Mouse (Mus musculus) liver, embryonic 16.5 days (tissue): ENCODE measurements around the gene Zscan22. TPM values are rescaled to one million over a fixed set of nuclear protein-coding genes. Genes with fewer than 3 reads are reported as not detected.

Experiments used
- ATAC-seq: fragments of 200-750 bp; cut with Nextera tagmentation; 2 replicates; pipeline ENCODE4 v1.8.0; 2017; ENCODE audit warnings: low read depth, mild to moderate bottlenecking, moderate number of reproducible peaks, moderate library complexity
- H3K27ac ChIP-seq: fragments of 300-500 bp; sonication (generic); 2 replicates; pipeline ENCODE4 v1.5.1; 2014; ENCODE audit warnings: mild to moderate bottlenecking, low read length
- H3K27me3 ChIP-seq: fragments of 300-500 bp; sonication (generic); 2 replicates; pipeline ENCODE4 v1.6.1; 2014; ENCODE audit warnings: low read depth, low read length, mixed read lengths; ENCODE audit not compliant: control insufficient read depth, insufficient read depth
- H3K36me3 ChIP-seq: fragments of 300-500 bp; sonication (generic); 2 replicates; pipeline ENCODE4 v1.6.1; 2014; ENCODE audit warnings: mild to moderate bottlenecking; ENCODE audit not compliant: control insufficient read depth, insufficient read depth
- H3K4me1 ChIP-seq: fragments of 300-500 bp; sonication (generic); 2 replicates; pipeline ENCODE4 v1.6.1; 2014; ENCODE audit warnings: low read depth, low read length, mixed read lengths; ENCODE audit not compliant: control insufficient read depth
- H3K4me2 ChIP-seq: fragments of 300-500 bp; sonication (generic); 2 replicates; pipeline ENCODE4 v1.6.1; 2014; ENCODE audit warnings: low read depth, low read length, mixed read lengths
- H3K4me3 ChIP-seq: fragments of 300-500 bp; sonication (generic); 2 replicates; pipeline ENCODE4 v1.5.1; 2014; ENCODE audit warnings: low read depth, mild to moderate bottlenecking, low read length
- H3K9ac ChIP-seq: fragments of 300-500 bp; sonication (generic); 2 replicates; pipeline ENCODE4 v1.6.1; 2014; ENCODE audit warnings: low read depth, low read length
- H3K9me3 ChIP-seq: fragments of 300-500 bp; sonication (generic); replicated peaks from 2 replicates; pipeline ENCODE4 v1.6.1; 2016; ENCODE audit warnings: low read length; ENCODE audit not compliant: control insufficient read depth
- WGBS: fragments of 180-500 bp; shearing (Covaris S2); extraction: QIAGEN DNeasy Blood & Tissue Kit; methylation state at CpG from one replicate; pipeline ENCODE4 v1.1.7; 2014; ENCODE audit not compliant: insufficient replicate concordance; 5-methylcytosine and 5-hydroxymethylcytosine counted together
- polyA plus RNA-seq: library from polyadenylated mRNA; unstranded; fragments of >200 nt; fragmentation: Nextera tagmentation; extraction: Ambion mirVana; gene quantifications from 2 replicates; pipeline ENCODE4 v1.2.1, GENCODE M21; 2015

Gene Zscan22
- polyA plus RNA-seq, 1 experiment from 2014 or later = 3.9 TPM

DNA sequence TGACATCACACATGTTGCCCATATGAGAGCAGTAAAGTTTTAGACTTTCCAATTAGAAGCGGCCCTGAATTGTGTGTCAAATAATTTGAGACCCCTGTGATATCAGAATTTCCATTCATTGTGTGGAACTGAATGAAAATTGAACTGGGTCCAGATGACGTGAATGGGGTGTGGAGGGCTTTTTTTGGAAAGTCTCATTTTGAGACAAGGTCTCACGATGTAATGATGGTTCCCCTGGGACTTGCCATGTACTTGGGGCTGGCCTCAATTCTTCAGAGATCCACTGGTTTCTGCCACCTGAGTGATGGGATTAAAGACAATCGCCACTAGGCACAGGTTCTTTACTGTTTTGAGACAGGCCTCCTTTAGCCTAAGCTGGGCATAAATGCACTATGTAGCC, 43.0 kb downstream of the Zscan22 start:
- H3K36me3 ChIP-seq = no peaks in the 10 kb centered on the region
- no peaks in the 10 kb centered on the region; the same call in 1 of the 2 replicates for H3K9me3 ChIP-seq
- ATAC-seq = no peak
- H3K4me1 ChIP-seq = no peaks in the 10 kb centered on the region
- H3K27me3 ChIP-seq = no peaks in the 10 kb centered on the region
- no peak overlapping the region for H3K4me3 ChIP-seq
- WGBS = 70% methylated on average over 4 of the region's 4 CpGs
- no peak overlapping the region for H3K27ac ChIP-seq
- H3K4me2 ChIP-seq = no peak overlapping the region
- H3K9ac ChIP-seq = no peak overlapping the region

DNA sequence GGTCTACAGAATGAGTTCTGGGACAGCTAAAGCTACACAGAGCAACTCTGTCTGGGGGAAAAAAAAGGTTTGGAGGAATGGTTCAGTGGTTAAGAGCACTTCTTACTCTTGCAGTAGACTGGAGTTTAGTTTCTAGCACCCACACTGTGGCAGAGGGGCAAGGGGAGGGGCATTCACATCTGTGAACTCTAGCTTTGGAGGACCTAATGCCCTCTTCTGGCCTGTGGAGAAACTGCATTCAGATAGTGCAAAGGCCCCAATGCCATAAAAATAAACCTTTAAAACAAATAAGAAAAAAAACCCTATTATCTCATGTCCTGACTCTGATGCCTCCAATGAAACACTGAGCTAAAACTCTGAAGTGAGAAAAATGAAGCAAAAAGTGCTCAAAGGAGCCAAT, 45.9 kb downstream of the Zscan22 start:
- Histone ChIP-seq H3K9ac (no peak overlapping the region), H3K4me1 (no peaks in the 10 kb centered on the region), H3K4me2 (no peak overlapping the region), H3K4me3 (no peak overlapping the region), H3K36me3 (no peaks in the 10 kb centered on the region), H3K27ac (no peak overlapping the region), H3K9me3 (no peaks in the 10 kb centered on the region), H3K27me3 (no peaks in the 10 kb centered on the region)
- no peak for ATAC-seq

DNA sequence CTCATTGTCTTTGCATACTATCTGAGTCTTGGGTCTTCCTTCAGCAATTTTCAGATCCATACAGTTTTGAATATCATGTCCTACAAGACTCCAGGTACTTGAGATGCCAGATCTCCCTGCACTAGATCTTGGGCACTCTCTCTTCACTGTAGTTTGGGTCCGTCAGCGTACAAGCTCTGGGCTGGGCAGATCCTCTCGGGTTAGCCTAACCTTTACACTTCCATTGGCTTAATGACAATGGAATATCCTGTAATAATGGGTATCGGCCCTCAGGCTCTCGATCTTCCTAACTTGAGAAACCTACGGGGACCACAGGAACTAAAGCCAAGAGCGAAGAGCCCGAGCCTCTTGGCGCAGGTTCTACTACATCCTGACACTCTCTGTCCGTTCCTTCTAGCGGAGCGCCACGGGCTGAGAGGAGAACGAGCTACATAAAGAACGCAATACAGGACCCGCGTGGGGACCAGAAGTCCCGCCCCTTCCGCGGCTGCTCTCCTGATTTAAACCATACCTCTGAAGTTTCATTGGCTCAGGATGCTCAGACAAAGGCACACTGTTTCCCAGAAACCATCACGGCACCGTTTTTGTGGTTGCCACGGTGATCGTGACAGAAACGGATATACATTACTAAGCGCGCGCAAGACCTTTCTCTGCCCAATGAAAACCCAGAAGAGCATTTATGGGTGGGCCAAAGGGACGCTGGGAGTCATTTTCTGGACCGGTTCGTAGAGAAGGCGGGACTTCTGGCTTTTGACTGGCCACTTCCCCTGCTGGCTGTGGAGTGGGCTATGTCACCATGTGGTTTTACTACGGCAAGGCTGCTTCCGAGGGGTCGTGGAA, 51.6 kb downstream of the Zscan22 start:
- Histone ChIP-seq H3K36me3 (no peaks in the 10 kb centered on the region), H3K27ac (peak overlapping the region; percentile 83), H3K4me2 (peak overlapping the region; percentile 97), H3K9me3 (no peaks in the 10 kb centered on the region), H3K9ac (peak overlapping the region; percentile 78), H3K27me3 (no peaks in the 10 kb centered on the region), H3K4me1 (peaks cover 16% of the 10 kb centered on the region), H3K4me3 (peak overlapping the region; percentile 70)
- 7% methylated on average over 35 of the region's 35 CpGs for WGBS
- ATAC-seq = peak; percentile 97

DNA sequence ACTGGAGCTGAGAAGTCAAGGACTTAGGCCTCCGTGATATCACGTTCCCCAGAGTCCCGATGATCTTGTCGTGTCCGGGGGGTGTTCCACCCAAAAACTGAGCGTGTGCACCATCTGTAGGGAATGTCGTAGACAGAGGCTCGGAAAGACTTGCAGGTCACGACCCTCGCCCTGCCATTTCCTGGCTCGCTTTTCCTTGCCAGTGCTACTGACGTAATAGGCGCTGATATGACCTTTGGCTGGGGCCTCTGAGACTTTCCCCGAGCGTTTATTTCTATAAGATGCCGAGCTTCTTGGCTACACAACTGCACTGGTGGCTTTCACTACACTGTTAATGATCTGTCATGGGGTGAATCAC, 52.2 kb downstream of the Zscan22 start:
- peak; percentile 20 for ATAC-seq
- H3K4me3 ChIP-seq = peak overlapping the region; percentile 70
- no peaks in the 10 kb centered on the region for H3K36me3 ChIP-seq
- peak overlapping the region; percentile 83 for H3K27ac ChIP-seq
- H3K27me3 ChIP-seq = no peaks in the 10 kb centered on the region
- H3K4me1 ChIP-seq = peaks cover 16% of the 10 kb centered on the region
- H3K9ac ChIP-seq = peak overlapping the region; percentile 78
- H3K4me2 ChIP-seq = peak overlapping the region; percentile 97
- WGBS = 3% methylated on average over 16 of the region's 16 CpGs
- H3K9me3 ChIP-seq = no peaks in the 10 kb centered on the region

DNA sequence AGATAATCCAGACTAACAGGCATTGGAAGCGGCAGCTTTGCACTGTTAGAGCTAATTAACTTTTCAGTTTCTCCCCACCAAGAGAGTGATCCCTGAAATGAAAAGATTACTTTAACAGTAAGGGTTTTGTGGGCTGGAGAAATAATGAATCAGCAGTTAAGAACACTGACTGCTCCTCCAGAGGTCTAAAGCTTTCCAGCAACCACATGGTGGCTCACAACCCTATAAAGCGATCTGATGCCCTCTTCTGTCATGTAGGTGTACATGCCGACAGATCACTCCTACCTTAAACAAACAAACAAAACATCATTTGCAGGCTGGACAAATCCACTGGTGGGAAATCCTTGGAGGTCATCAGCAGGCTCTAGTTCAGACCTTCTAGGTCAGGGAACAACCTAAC, 57.3 kb downstream of the Zscan22 start:
- peak; percentile 71 for ATAC-seq
- Histone ChIP-seq H3K4me1 (peaks cover 7% of the 10 kb centered on the region), H3K4me3 (no peak overlapping the region), H3K9ac (no peak overlapping the region), H3K27me3 (no peaks in the 10 kb centered on the region), H3K36me3 (no peaks in the 10 kb centered on the region), H3K27ac (no peak overlapping the region), H3K4me2 (no peak overlapping the region), H3K9me3 (no peaks in the 10 kb centered on the region)
- WGBS = 15% methylated on average over 3 of the region's 3 CpGs

DNA sequence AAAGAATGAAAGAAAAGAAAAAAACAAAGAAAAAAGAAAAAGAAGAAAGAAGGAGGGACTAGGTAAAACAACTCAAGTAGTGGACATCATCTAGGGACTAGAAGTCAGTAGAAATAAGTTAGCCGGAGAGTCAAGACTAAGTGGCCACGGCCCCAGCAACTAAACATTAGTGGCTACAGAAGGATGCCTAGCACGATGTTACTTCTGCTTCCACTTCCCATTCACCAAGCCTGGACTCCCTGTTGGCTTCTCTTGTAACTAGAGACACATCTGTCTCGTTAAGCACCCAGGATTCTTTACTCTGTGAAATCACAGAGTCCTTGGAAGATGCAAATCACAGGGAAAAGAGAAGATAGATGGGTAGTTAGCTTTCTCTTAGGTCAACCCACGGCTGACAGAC, 59.9 kb downstream of the Zscan22 start:
- H3K36me3 ChIP-seq = no peaks in the 10 kb centered on the region
- H3K4me1 ChIP-seq = peaks cover 1% of the 10 kb centered on the region
- ATAC-seq = no peak
- H3K4me3 ChIP-seq = no peak overlapping the region
- H3K27ac ChIP-seq = no peak overlapping the region
- no peak overlapping the region for H3K4me2 ChIP-seq
- H3K9ac ChIP-seq = no peak overlapping the region
- H3K27me3 ChIP-seq = no peaks in the 10 kb centered on the region
- no peaks in the 10 kb centered on the region for H3K9me3 ChIP-seq
- WGBS = 58% methylated on average over 5 of the region's 5 CpGs

Other genes starting within 250 kb of the Zscan22 start
- not detected in 2 replicates for gene Vmn2r55, start 212.8 kb upstream of the Zscan22 start, polyA plus RNA-seq
- not detected in 2 replicates for gene Vmn2r56, start 162.8 kb upstream of the Zscan22 start, polyA plus RNA-seq
- 0.40 and 0.58 TPM in 2 replicates for gene Zscan18, start 94.2 kb upstream of the Zscan22 start, polyA plus RNA-seq
- gene Zfp329, start 79.0 kb upstream of the Zscan22 start, polyA plus RNA-seq = 1.7 and 2.3 TPM in 2 replicates
- gene Zfp110, start 63.1 kb upstream of the Zscan22 start, polyA plus RNA-seq = 12.0 and 12.7 TPM in 2 replicates
- 0.54 and 0.55 TPM in 2 replicates for gene Zfp128, start 16.6 kb upstream of the Zscan22 start, polyA plus RNA-seq
- gene Rps5, start 24.5 kb downstream of the Zscan22 start, polyA plus RNA-seq = 473 and 517 TPM in 2 replicates
- 0.07 and 0.09 TPM in 2 replicates for gene Rnf225, start 29.6 kb downstream of the Zscan22 start, polyA plus RNA-seq
- 2.4 and 2.6 TPM in 2 replicates for gene Zfp324, start 68.0 kb downstream of the Zscan22 start, polyA plus RNA-seq
- 2.9 TPM in 2 replicates for gene Zfp446, start 80.0 kb downstream of the Zscan22 start, polyA plus RNA-seq
- gene Slc27a5, start 100.4 kb downstream of the Zscan22 start, polyA plus RNA-seq = 23.6 and 26.5 TPM in 2 replicates
- 50.0 and 57.9 TPM in 2 replicates for gene Trim28, start 101.3 kb downstream of the Zscan22 start, polyA plus RNA-seq
- 10.0 and 11.4 TPM in 2 replicates for gene Zbtb45, start 112.2 kb downstream of the Zscan22 start, polyA plus RNA-seq
- gene Chmp2a, start 137.0 kb downstream of the Zscan22 start, polyA plus RNA-seq = 119 and 122 TPM in 2 replicates
- gene Ube2m, start 140.5 kb downstream of the Zscan22 start, polyA plus RNA-seq = 10.6 and 14.3 TPM in 2 replicates
- 0.44 and 0.50 TPM in 2 replicates for gene Mzf1, start 156.9 kb downstream of the Zscan22 start, polyA plus RNA-seq
- gene Vmn1r85, start 197.4 kb downstream of the Zscan22 start, polyA plus RNA-seq = not detected in 2 replicates
- not detected in 2 replicates for gene Vmn1r86, start 222.1 kb downstream of the Zscan22 start, polyA plus RNA-seq
- gene Vmn1r87, start 242.3 kb downstream of the Zscan22 start, polyA plus RNA-seq = not detected in 2 replicates